27 mouse cellular contexts compared by ENCODE assay signal in genomic region chr2:174478746-174479145, GRCm38 (mm10). TPM values are rescaled to one million over a fixed set of nuclear protein-coding genes. Genes with fewer than 3 reads are reported as not detected.
"Had no signal": no experiment of that assay in that cellular context is flagged by ENCODE, and none has a peak within 500 bp of the region (broad histone marks: within the 10 kb centered on the region; RNA-seq: fewer than 3 reads in every experiment).

No protein-coding gene starts in this region.

- DNase-seq: kidney, adult 18-20 months; kidney, adult 9 months; kidney, postnatal 14 days; kidney, postnatal 4 days; liver; lung, adult 18-20 months; lung, postnatal 10 days; lung, postnatal 4 days; retina, postnatal 1 day; thymus, adult 18-20 months; thymus, postnatal 36 days had no signal

- H3K36me3 ChIP-seq: limb, embryonic 10.5 days; limb, embryonic 13.5 days; liver, embryonic 12.5 days; liver, embryonic 15.5 days; midbrain, embryonic 10.5 days; midbrain, embryonic 13.5 days; neural tube, embryonic 13.5 days had no signal

- H3K4me3 ChIP-seq: limb, embryonic 10.5 days; limb, embryonic 13.5 days; liver, embryonic 12.5 days; liver, embryonic 15.5 days; megakaryocyte, embryonic 14.5 days; midbrain, embryonic 10.5 days; midbrain, embryonic 13.5 days; myocyte; neural tube, embryonic 13.5 days had no signal

- H3K9ac ChIP-seq: limb, embryonic 13.5 days; liver, embryonic 12.5 days; liver, embryonic 15.5 days; midbrain, embryonic 13.5 days; neural tube, embryonic 13.5 days had no signal

- H3K4me2 ChIP-seq: limb, embryonic 13.5 days; liver, embryonic 12.5 days; liver, embryonic 15.5 days; midbrain, embryonic 13.5 days; neural tube, embryonic 13.5 days had no signal

- ATAC-seq: hindbrain, postnatal 0 days; inflammation-experienced regulatory T-cells, adult 6 months; liver, embryonic 12.5 days; midbrain, embryonic 13.5 days; midbrain, embryonic 16.5 days had no signal

- H3K4me1 ChIP-seq: limb, embryonic 13.5 days; midbrain, embryonic 13.5 days; neural tube, embryonic 13.5 days had no signal

- H3K27ac ChIP-seq: hindbrain, postnatal 0 days; limb, embryonic 10.5 days; limb, embryonic 13.5 days; liver, embryonic 12.5 days; liver, embryonic 15.5 days; midbrain, embryonic 10.5 days; midbrain, embryonic 13.5 days; neural tube, embryonic 13.5 days had no signal

- H3K27me3 ChIP-seq: limb, embryonic 13.5 days; liver, embryonic 15.5 days; midbrain, embryonic 13.5 days; neural tube, embryonic 13.5 days had no signal

- H3K9me3 ChIP-seq: limb, embryonic 10.5 days; limb, embryonic 13.5 days; liver, embryonic 12.5 days; liver, embryonic 15.5 days; midbrain, embryonic 10.5 days; midbrain, embryonic 13.5 days; neural tube, embryonic 13.5 days had no signal

RNA-seq across cellular contexts. Expression of gene Tubb1, which starts 28.3 kb away (rescaled TPM):
- total RNA-seq: layer of hippocampus, adult 18-20 months; layer of hippocampus, postnatal 14 days; left cerebral cortex, postnatal 25 days had no signal
- polyA plus RNA-seq: hindbrain, postnatal 0 days; myocyte; small intestine, adult 2 months had no signal
